Mouse (Mus musculus): Measurements from ENCODE around the gene 4930518I15Rik. TPM values are rescaled to one million over a fixed set of nuclear protein-coding genes. Genes with fewer than 3 reads are reported as not detected.

Gene 4930518I15Rik
- total and polyA plus RNA-seq, 3 experiments = 0.23 to 0.60 TPM; not detected in 1

- no peak overlapping the region for H3K9ac ChIP-seq (ENCODE audit: control insufficient read depth, low read depth, low read length, poor library complexity, severe bottlenecking)
- peaks cover 0 to 4% of the 10 kb centered on the region in 2 experiments; a peak in 1 of 4 replicates for H3K4me1 ChIP-seq (ENCODE audit: control insufficient read depth in 1 of 2, insufficient read depth in 2 of 2, low read length in 2 of 2)
- H3K27ac ChIP-seq (ENCODE audit: control insufficient read depth, low read depth, low read length) = no peak overlapping the region
- H3K36me3 ChIP-seq (ENCODE audit: control insufficient read depth in 1 of 2, insufficient read depth in 2 of 2, low read length in 2 of 2) = peaks cover 2 to 4% of the 10 kb centered on the region in 2 experiments; a peak in 3 of 4 replicates
- peaks cover 13% of the 10 kb centered on the region for H3K79me2 ChIP-seq (ENCODE audit: control insufficient read depth, insufficient read depth, low read length, poor library complexity)
- DNase-seq (ENCODE audit: low read depth, low spot score) = no peak
- TF ChIP-seq EP300 (IDR thresholded peaks at IDR 0.05; ENCODE audit: low read depth in 1 of 2, low read length in 2 of 2) (no peak), MAFK (IDR thresholded peaks at IDR 0.05; ENCODE audit: borderline replicate concordance, low read depth, low read length) (no peak), MYC (IDR thresholded peaks at IDR 0.05; ENCODE audit: low read depth, low read length) (no peak), BHLHE40 (IDR thresholded peaks at IDR 0.05; ENCODE audit: borderline replicate concordance, low read depth, low read length) (no peak), RAD21 (IDR thresholded peaks at IDR 0.05; ENCODE audit: low read depth, low read length) (no peak), ZC3H11A (IDR thresholded peaks at IDR 0.05; ENCODE audit: low read depth, low read length) (no peak), CHD1 (IDR thresholded peaks at IDR 0.05; ENCODE audit: low read depth, low read length) (no peak), SMC3 (IDR thresholded peaks at IDR 0.05; ENCODE audit: low read depth, low read length) (no peak), ZMIZ1 (IDR thresholded peaks at IDR 0.05; ENCODE audit: low read depth, low read length) (no peak), TCF12 (IDR thresholded peaks at IDR 0.05; ENCODE audit: low read depth, low read length) (no peak), RCOR1 (IDR thresholded peaks at IDR 0.05; ENCODE audit: low read depth, low read length) (no peak), NELFE (IDR thresholded peaks at IDR 0.05; ENCODE audit: low read depth, low read length) (no peak), NRF1 (IDR thresholded peaks at IDR 0.05; ENCODE audit: insufficient read depth, low read depth, low read length, poor library complexity, severe bottlenecking) (no peak), GATA1 (IDR thresholded peaks at IDR 0.05; ENCODE audit: low read depth, low read length) (no peak)
- H3K27me3 ChIP-seq (ENCODE audit: control insufficient read depth in 1 of 2, insufficient read depth in 2 of 2, low read length in 2 of 2) = no peaks in the 10 kb centered on the region
- no peak overlapping the region for H3K4me3 ChIP-seq (ENCODE audit: control insufficient read depth in 1 of 2, insufficient read depth in 1 of 2, low read depth in 2 of 2, low read length in 2 of 2)
- no peaks in the 10 kb centered on the region for H3K9me3 ChIP-seq (replicated peaks; ENCODE audit: insufficient read depth, low read length)
Measured at GRCm38 (mm10) chr2:156857385-156857791, 358 bp downstream of the 4930518I15Rik start.

DNA sequence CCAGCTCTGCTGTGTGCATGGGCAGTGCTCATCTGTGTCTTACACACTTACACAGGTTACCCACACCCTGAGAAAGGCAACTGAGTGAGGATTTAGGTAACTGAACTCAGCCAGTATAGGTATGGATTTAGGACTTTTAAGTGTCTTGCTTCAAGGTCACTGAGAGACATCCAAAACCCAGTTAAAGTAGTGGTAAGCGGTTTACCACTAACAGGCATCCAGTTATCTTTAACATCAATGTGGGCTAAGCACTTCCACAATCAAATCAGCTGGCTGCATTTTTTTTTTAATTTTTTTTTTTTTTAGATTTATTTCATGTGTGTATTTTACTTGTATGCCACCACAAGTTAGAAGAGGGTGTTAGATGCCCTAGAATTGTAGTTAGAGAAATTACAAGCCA is 1.4 kb downstream of the 4930518I15Rik start:
- no peak for DNase-seq (ENCODE audit: low read depth, low spot score)
- Histone ChIP-seq H3K27ac (ENCODE audit: control insufficient read depth, low read depth, low read length) (no peak overlapping the region), H3K36me3 (ENCODE audit: control insufficient read depth in 1 of 2, insufficient read depth in 2 of 2, low read length in 2 of 2) (peaks cover 2 to 4% of the 10 kb centered on the region in 2 experiments; a peak in 3 of 4 replicates), H3K27me3 (ENCODE audit: control insufficient read depth in 1 of 2, insufficient read depth in 2 of 2, low read length in 2 of 2) (no peaks in the 10 kb centered on the region), H3K9me3 (replicated peaks; ENCODE audit: insufficient read depth, low read length) (no peaks in the 10 kb centered on the region), H3K79me2 (ENCODE audit: control insufficient read depth, insufficient read depth, low read length, poor library complexity) (peaks cover 6% of the 10 kb centered on the region), H3K4me3 (ENCODE audit: control insufficient read depth in 1 of 2, insufficient read depth in 1 of 2, low read depth in 2 of 2, low read length in 2 of 2) (no peak overlapping the region), H3K9ac (ENCODE audit: control insufficient read depth, low read depth, low read length, poor library complexity, severe bottlenecking) (no peak overlapping the region), H3K4me1 (ENCODE audit: control insufficient read depth in 1 of 2, insufficient read depth in 2 of 2, low read length in 2 of 2) (peaks cover 0 to 4% of the 10 kb centered on the region in 2 experiments; a peak in 1 of 4 replicates)
- TF ChIP-seq SMC3 (IDR thresholded peaks at IDR 0.05; ENCODE audit: low read depth, low read length) = no peak
- no peak for TF ChIP-seq E2F4 (IDR thresholded peaks at IDR 0.05; ENCODE audit: borderline replicate concordance, low read depth, low read length)
- no peak for TF ChIP-seq MAZ (IDR thresholded peaks at IDR 0.05; ENCODE audit: low read depth, low read length)
- peak; percentile 62 for TF ChIP-seq ZNF384 (IDR thresholded peaks at IDR 0.05; ENCODE audit: low read depth, low read length)
- TF ChIP-seq RCOR1 (IDR thresholded peaks at IDR 0.05; ENCODE audit: low read depth, low read length) = no peak

Data from MEL (cell line).